Mouse (Mus musculus) kidney, postnatal 0 days (tissue): ENCODE measurements around the gene Macrod2. TPM values are rescaled to one million over a fixed set of nuclear protein-coding genes. Genes with fewer than 3 reads are reported as not detected.

Experiments
- ATAC-seq: fragments of 200-750 bp; cut with Nextera tagmentation; replicated peaks from 2 replicates; pipeline ENCODE4 v1.8.0; 2017; ENCODE audit warnings: low read depth, moderate number of reproducible peaks, moderate TSS enrichment, moderate library complexity; ENCODE audit not compliant: low FRiP score
- DNase-seq: peaks from one replicate; pipeline ENCODE4 v3.0.0-alpha.2; 2016; ENCODE audit warnings: low spot score
- H3K27ac ChIP-seq: fragments of 300-500 bp; sonication (generic); 2 replicates; pipeline ENCODE4 v1.5.1; 2014; ENCODE audit warnings: mild to moderate bottlenecking
- H3K27me3 ChIP-seq: fragments of 300-500 bp; sonication (generic); 2 replicates; pipeline ENCODE4 v1.6.1; 2014; ENCODE audit warnings: low read length, mixed read lengths; ENCODE audit not compliant: insufficient read depth
- H3K36me3 ChIP-seq: fragments of 300-500 bp; sonication (generic); 2 replicates; pipeline ENCODE4 v1.6.1; 2014; ENCODE audit warnings: low read length, mixed read lengths; ENCODE audit not compliant: insufficient read depth
- H3K4me1 ChIP-seq: fragments of 300-500 bp; sonication (generic); replicated peaks from 2 replicates; pipeline ENCODE4 v1.6.1; 2014; ENCODE audit warnings: antibody characterized with exemption, low read length, mixed read lengths; ENCODE audit not compliant: insufficient read depth
- H3K4me2 ChIP-seq: fragments of 300-500 bp; sonication (generic); 2 replicates; pipeline ENCODE4 v1.6.1; 2014; ENCODE audit warnings: mild to moderate bottlenecking, low read length, moderate library complexity, mixed read lengths
- H3K4me3 ChIP-seq: fragments of 300-500 bp; sonication (generic); replicated peaks from 2 replicates; pipeline ENCODE4 v1.5.1; 2014; ENCODE audit warnings: low read depth, low read length
- H3K9ac ChIP-seq: fragments of 300-500 bp; sonication (generic); 2 replicates; pipeline ENCODE4 v1.6.1; 2014; ENCODE audit warnings: low read depth, low read length
- H3K9me3 ChIP-seq: fragments of 300-500 bp; sonication (generic); replicated peaks from 2 replicates; pipeline ENCODE4 v1.6.1; 2016; ENCODE audit warnings: low read length, inconsistent platforms, mixed read lengths
- CTCF ChIP-seq: IDR thresholded peaks from 2 replicates; pipeline ENCODE4 v1.5.1; 2016; ENCODE audit warnings: antibody characterized with exemption, low read depth, mild to moderate bottlenecking, moderate library complexity
- whole genome bisulfite sequencing: fragments of 180-500 bp; shearing (Covaris S2); extraction: QIAGEN DNeasy Blood & Tissue Kit; methylation state at CpG from one replicate; pipeline ENCODE4 v1.1.7; 2014; 5-methylcytosine and 5-hydroxymethylcytosine counted together
- polyA plus RNA-seq: library from polyadenylated mRNA; unstranded; fragments of >200 nt; fragmentation: Nextera tagmentation; extraction: Ambion mirVana; gene quantifications from 2 replicates; pipeline ENCODE4 v1.2.1, GENCODE M21; 2015

Macrod2 gene
- polyA plus RNA-seq, 1 experiment from 2014 or later, result 28.6 TPM

- Histone ChIP-seq H3K36me3 (no peaks in the 10 kb centered on the region), H3K27me3 (no peaks in the 10 kb centered on the region), H3K4me2 (no peak overlapping the region), H3K4me3 (no peak overlapping the region), H3K9ac (no peak overlapping the region), H3K9me3 (no peaks in the 10 kb centered on the region), H3K4me1 (no peaks in the 10 kb centered on the region), H3K27ac (no peak overlapping the region)
- no peak for ATAC-seq
- 47% methylated on average over 9 of the region's 9 CpGs for WGBS
- no peak for TF ChIP-seq CTCF
- no peak for DNase-seq
Measured at GRCm38 (mm10) chr2:141862531-141863265, 1467.6 kb downstream of the Macrod2 start.

GRCm38 (mm10) chr2:141863628-141864165 is 1468.6 kb downstream of the Macrod2 start:
- no peak for TF ChIP-seq CTCF
- no peak overlapping the region for H3K27ac ChIP-seq
- no peak overlapping the region for H3K4me3 ChIP-seq
- H3K9me3 ChIP-seq, result no peaks in the 10 kb centered on the region
- H3K4me1 ChIP-seq, result no peaks in the 10 kb centered on the region
- 71% methylated on average over 2 of the region's 2 CpGs for WGBS
- H3K9ac ChIP-seq, result no peak overlapping the region
- no peaks in the 10 kb centered on the region for H3K27me3 ChIP-seq
- no peak for DNase-seq
- ATAC-seq, result no peak
- no peak overlapping the region for H3K4me2 ChIP-seq
- H3K36me3 ChIP-seq, result no peaks in the 10 kb centered on the region

- Histone ChIP-seq H3K9ac (no peak overlapping the region), H3K4me1 (no peaks in the 10 kb centered on the region), H3K27me3 (no peaks in the 10 kb centered on the region), H3K27ac (no peak overlapping the region), H3K4me3 (no peak overlapping the region), H3K36me3 (no peaks in the 10 kb centered on the region), H3K4me2 (no peak overlapping the region), H3K9me3 (no peaks in the 10 kb centered on the region)
- 46% methylated on average over 4 of the region's 4 CpGs for WGBS
- no peak for TF ChIP-seq CTCF
- DNase-seq (no peak), ATAC-seq (no peak)
Measured at GRCm38 (mm10) chr2:141870930-141871329, 1475.8 kb downstream of the Macrod2 start.

- Histone ChIP-seq H3K4me3 (no peak overlapping the region), H3K9me3 (no peaks in the 10 kb centered on the region), H3K27me3 (no peaks in the 10 kb centered on the region), H3K9ac (no peak overlapping the region), H3K4me2 (no peak overlapping the region), H3K27ac (no peak overlapping the region), H3K36me3 (no peaks in the 10 kb centered on the region), H3K4me1 (no peaks in the 10 kb centered on the region)
- no peak for ATAC-seq
- no peak for TF ChIP-seq CTCF
- no peak for DNase-seq
- 40% methylated on average over 10 of the region's 10 CpGs for WGBS
Measured at GRCm38 (mm10) chr2:141876155-141876851, 1481.2 kb downstream of the Macrod2 start.

GRCm38 (mm10) chr2:141876958-141877357 is 1481.8 kb downstream of the Macrod2 start:
- H3K27ac ChIP-seq, result no peak overlapping the region
- H3K4me1 ChIP-seq, result no peaks in the 10 kb centered on the region
- TF ChIP-seq CTCF, result no peak
- no peak for DNase-seq
- H3K4me3 ChIP-seq, result no peak overlapping the region
- no peaks in the 10 kb centered on the region for H3K27me3 ChIP-seq
- no peaks in the 10 kb centered on the region for H3K9me3 ChIP-seq
- no peak for ATAC-seq
- no peak overlapping the region for H3K4me2 ChIP-seq
- no peaks in the 10 kb centered on the region for H3K36me3 ChIP-seq
- WGBS, result 72% methylated on average over 2 of the region's 2 CpGs
- H3K9ac ChIP-seq, result no peak overlapping the region

GRCm38 (mm10) chr2:141878473-141878872 is 1483.4 kb downstream of the Macrod2 start:
- no peak overlapping the region for H3K27ac ChIP-seq
- ATAC-seq (no peak), DNase-seq (peak; percentile 29)
- no peaks in the 10 kb centered on the region for H3K36me3 ChIP-seq
- H3K27me3 ChIP-seq, result no peaks in the 10 kb centered on the region
- H3K4me3 ChIP-seq, result no peak overlapping the region
- 48% methylated on average over 1 of the region's 1 CpGs for WGBS
- H3K4me1 ChIP-seq, result no peaks in the 10 kb centered on the region
- H3K9me3 ChIP-seq, result no peaks in the 10 kb centered on the region
- H3K4me2 ChIP-seq, result no peak overlapping the region
- H3K9ac ChIP-seq, result no peak overlapping the region
- no peak for TF ChIP-seq CTCF
